Mouse (Mus musculus) embryonic facial prominence, embryonic 14.5 days (tissue): ENCODE data around the gene Pfn1. TPM values are rescaled to one million over a fixed set of nuclear protein-coding genes. Genes with fewer than 3 reads are reported as not detected.
A peak's percentile ranks its signal among the peaks of the same experiment; 100 is the strongest.

Experiments
- ATAC-seq: fragments of 200-750 bp; cut with Nextera tagmentation; 2 replicates; pipeline ENCODE4 v1.8.0; 2017; ENCODE audit warnings: low read depth, moderate number of reproducible peaks, moderate TSS enrichment
- DNase-seq: peaks from one replicate; pipeline ENCODE4 v3.0.0-alpha.2; 2015; ENCODE audit warnings: low spot score
- H3K27ac ChIP-seq: fragments of 300-500 bp; sonication (generic); replicated peaks from 2 replicates; pipeline ENCODE4 v1.5.1; 2014; ENCODE audit warnings: low read depth, mild to moderate bottlenecking, low read length, moderate library complexity
- H3K27me3 ChIP-seq: fragments of 300-500 bp; sonication (generic); replicated peaks from 2 replicates; pipeline ENCODE4 v1.6.1; 2014; ENCODE audit warnings: low read length; ENCODE audit not compliant: control insufficient read depth, insufficient read depth
- H3K36me3 ChIP-seq: fragments of 300-500 bp; sonication (generic); 2 replicates; pipeline ENCODE4 v1.6.1; 2014; ENCODE audit warnings: low read length, mixed read lengths; ENCODE audit not compliant: control insufficient read depth, insufficient read depth
- H3K4me1 ChIP-seq: fragments of 300-500 bp; sonication (generic); 2 replicates; pipeline ENCODE4 v1.6.1; 2014; ENCODE audit warnings: antibody characterized with exemption, low read length; ENCODE audit not compliant: control insufficient read depth, insufficient read depth
- H3K4me2 ChIP-seq: fragments of 300-500 bp; sonication (generic); 2 replicates; pipeline ENCODE4 v1.6.1; 2014; ENCODE audit warnings: low read depth, mild to moderate bottlenecking, low read length, moderate library complexity, mixed read lengths
- H3K4me3 ChIP-seq: fragments of 300-500 bp; sonication (generic); 2 replicates; pipeline ENCODE4 v1.5.1; 2014; ENCODE audit warnings: low read depth, mild to moderate bottlenecking, low read length
- H3K9ac ChIP-seq: fragments of 300-500 bp; sonication (generic); 2 replicates; pipeline ENCODE4 v1.6.1; 2014; ENCODE audit warnings: low read depth, mild to moderate bottlenecking, low read length, moderate library complexity, mixed read lengths
- H3K9me3 ChIP-seq: fragments of 300-500 bp; sonication (generic); 2 replicates; pipeline ENCODE4 v1.6.1; 2016; ENCODE audit warnings: low read length; ENCODE audit not compliant: control insufficient read depth
- WGBS: fragments of 180-500 bp; shearing (Covaris S2); extraction: QIAGEN DNeasy Blood & Tissue Kit; methylation state at CpG from one replicate; pipeline ENCODE4 v1.1.7; 2014; 5-methylcytosine and 5-hydroxymethylcytosine counted together
- polyA plus RNA-seq: library from polyadenylated mRNA; unstranded; fragments of >200 nt; fragmentation: Nextera tagmentation; extraction: Ambion mirVana; gene quantifications from 2 replicates; pipeline ENCODE4 v1.2.1, GENCODE M21; 2014

The Pfn1 gene
- polyA plus RNA-seq, 1 experiment from 2014 or later, result 1,605 TPM

GRCm38 (mm10) chr11:70697376-70697775 lies 42.9 kb upstream of the Pfn1 start:
- Histone ChIP-seq H3K9me3 (no peaks in the 10 kb centered on the region), H3K9ac (no peak overlapping the region), H3K4me1 (peaks cover 15% of the 10 kb centered on the region), H3K4me3 (no peak overlapping the region), H3K27ac (no peak overlapping the region), H3K4me2 (no peak overlapping the region), H3K27me3 (no peaks in the 10 kb centered on the region), H3K36me3 (no peaks in the 10 kb centered on the region)
- ATAC-seq (no peak), DNase-seq (no peak)
- WGBS, result 72% methylated on average over 3 of the region's 3 CpGs

GRCm38 (mm10) chr11:70693504-70693903 lies 39.1 kb upstream of the Pfn1 start:
- Histone ChIP-seq H3K9me3 (no peaks in the 10 kb centered on the region), H3K4me2 (no peak overlapping the region), H3K4me3 (no peak overlapping the region), H3K4me1 (0 out of 2 replicates have a peak, but pooled peaks cover 4% of the 10 kb centered on the region), H3K27me3 (no peaks in the 10 kb centered on the region), H3K36me3 (no peaks in the 10 kb centered on the region), H3K27ac (no peak overlapping the region), H3K9ac (no peak overlapping the region)
- 58% methylated on average over 3 of the region's 3 CpGs for WGBS
- DNase-seq (no peak), ATAC-seq (no peak)

DNA sequence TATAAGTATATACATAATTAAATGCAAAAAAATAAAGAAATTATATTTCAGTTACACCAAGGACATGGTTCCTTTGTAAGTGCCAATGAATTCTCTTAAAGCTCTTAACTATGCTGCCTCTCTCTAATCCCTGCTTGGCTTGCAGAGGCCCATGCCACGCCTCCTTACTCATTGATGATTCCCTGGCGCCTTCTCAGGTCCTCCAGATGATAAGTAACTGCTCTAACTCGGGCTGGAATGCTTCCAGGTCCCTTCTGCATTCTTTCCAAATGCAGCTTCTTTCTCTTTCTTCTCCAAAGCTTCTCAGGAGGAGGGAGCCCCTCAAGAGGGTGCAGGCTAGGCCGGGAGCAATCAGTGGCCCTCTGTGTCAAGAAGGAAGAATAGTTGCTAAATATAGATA lies 35.1 kb upstream of the Pfn1 start:
- no peak overlapping the region for H3K4me2 ChIP-seq
- no peak overlapping the region for H3K4me3 ChIP-seq
- DNase-seq (peak; percentile 29), ATAC-seq (no peak)
- H3K4me1 ChIP-seq, result 0 out of 2 replicates have a peak, but pooled peaks cover 8% of the 10 kb centered on the region
- WGBS, result 43% methylated on average over 4 of the region's 4 CpGs
- H3K27me3 ChIP-seq, result no peaks in the 10 kb centered on the region
- H3K36me3 ChIP-seq, result 0 out of 2 replicates have a peak, but pooled peaks cover 3% of the 10 kb centered on the region
- no peak overlapping the region for H3K27ac ChIP-seq
- H3K9ac ChIP-seq, result no peak overlapping the region
- H3K9me3 ChIP-seq, result no peaks in the 10 kb centered on the region

GRCm38 (mm10) chr11:70688372-70688771 lies 33.9 kb upstream of the Pfn1 start:
- Histone ChIP-seq H3K27me3 (no peaks in the 10 kb centered on the region), H3K9me3 (no peaks in the 10 kb centered on the region), H3K4me1 (0 out of 2 replicates have a peak, but pooled peaks cover 8% of the 10 kb centered on the region), H3K9ac (peak overlapping the region; percentile 84), H3K4me3 (peak overlapping the region; percentile 85), H3K36me3 (peaks cover 14% of the 10 kb centered on the region), H3K27ac (peak overlapping the region; percentile 89), H3K4me2 (peak overlapping the region; percentile 93)
- DNase-seq (no peak), ATAC-seq (no peak)
- WGBS, result 21% methylated on average over 8 of the region's 8 CpGs

DNA sequence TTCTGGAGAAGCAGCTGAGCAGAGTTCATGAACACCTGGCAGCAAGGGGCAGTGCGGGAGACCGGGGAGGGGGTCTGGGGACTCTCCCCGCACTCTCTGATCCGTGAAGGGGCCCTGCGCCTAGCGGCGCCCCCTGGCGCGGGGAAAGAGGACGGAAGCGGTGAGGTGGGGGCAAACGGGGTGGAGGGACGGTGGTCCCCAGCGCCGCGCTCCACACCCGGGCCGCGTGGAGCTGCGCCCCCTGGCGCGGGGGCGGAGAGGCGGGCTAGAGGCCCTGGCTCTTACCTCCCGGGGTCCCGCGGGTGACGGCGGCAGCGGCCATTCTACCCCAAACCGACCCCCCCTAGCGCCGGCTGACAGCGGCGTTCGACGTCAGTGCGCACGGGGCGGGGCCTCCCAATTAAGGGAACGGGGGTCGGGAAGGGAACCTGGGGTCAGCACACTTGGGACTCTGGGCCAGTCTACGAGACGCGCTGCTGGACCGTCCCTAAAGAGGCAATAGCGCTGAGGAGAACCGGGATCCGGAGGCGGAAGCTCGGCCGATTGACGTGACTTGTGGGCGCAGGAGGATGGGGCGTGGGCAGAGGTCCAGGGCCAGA lies 33.3 kb upstream of the Pfn1 start, which contains the start of gene Camta2:
Gene Camta2, minus strand, starts transcription at position 505 of the 599 bp plus-strand sequence.
- Histone ChIP-seq H3K4me1 (0 out of 2 replicates have a peak, but pooled peaks cover 8% of the 10 kb centered on the region), H3K9me3 (no peaks in the 10 kb centered on the region), H3K36me3 (peaks cover 21% of the 10 kb centered on the region), H3K9ac (peak within 1 kb of the TSS; percentile 84), H3K27ac (peak within 1 kb of the TSS; percentile 89), H3K27me3 (no peaks in the 10 kb centered on the region), H3K4me2 (peak within 1 kb of the TSS; percentile 93), H3K4me3 (peak within 1 kb of the TSS; percentile 85)
- WGBS, result 0% methylated on average over 24 of the region's 55 CpGs
- DNase-seq (peak; percentile 88), ATAC-seq (peak; percentile 86)

GRCm38 (mm10) chr11:70686901-70687566 lies 32.6 kb upstream of the Pfn1 start:
- peak overlapping the region; percentile 93 for H3K4me2 ChIP-seq
- H3K27ac ChIP-seq, result peak overlapping the region; percentile 89
- no peaks in the 10 kb centered on the region for H3K27me3 ChIP-seq
- WGBS, result 2% methylated on average over 16 of the region's 16 CpGs
- H3K9ac ChIP-seq, result peak overlapping the region; percentile 84
- no peaks in the 10 kb centered on the region for H3K9me3 ChIP-seq
- DNase-seq (peak; percentile 65), ATAC-seq (peak; percentile 78)
- peaks cover 8% of the 10 kb centered on the region; the same call in 1 of the 2 replicates for H3K4me1 ChIP-seq
- H3K4me3 ChIP-seq, result peak overlapping the region; percentile 85
- peaks cover 27% of the 10 kb centered on the region for H3K36me3 ChIP-seq

DNA sequence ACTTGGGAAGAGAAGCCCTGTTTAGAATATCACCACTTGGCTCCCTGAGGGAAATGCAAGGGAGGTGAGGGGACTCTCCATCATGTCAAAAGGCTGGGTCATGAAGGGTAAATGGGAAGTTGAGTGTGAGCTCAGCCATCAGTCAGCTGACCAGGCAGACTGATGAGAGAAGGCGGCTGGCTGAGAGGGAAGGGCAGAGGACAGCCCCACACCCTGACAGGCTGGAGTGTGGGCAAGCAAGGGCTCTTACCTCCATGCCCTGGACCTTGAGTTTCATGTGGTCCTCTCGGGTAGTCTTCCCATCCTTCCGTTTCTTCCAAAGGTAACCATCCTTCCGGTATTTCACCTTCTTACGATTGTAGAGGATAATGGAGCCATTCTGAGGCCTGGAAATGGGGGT lies 29.2 kb upstream of the Pfn1 start:
- DNase-seq (no peak), ATAC-seq (no peak)
- Histone ChIP-seq H3K4me1 (peaks cover 5% of the 10 kb centered on the region; the same call in 1 of the 2 replicates), H3K4me2 (no peak overlapping the region), H3K4me3 (no peak overlapping the region), H3K36me3 (peaks cover 51% of the 10 kb centered on the region), H3K9ac (no peak overlapping the region), H3K9me3 (no peaks in the 10 kb centered on the region), H3K27me3 (no peaks in the 10 kb centered on the region), H3K27ac (no peak overlapping the region)
- 90% methylated on average over 5 of the region's 5 CpGs for WGBS

DNA sequence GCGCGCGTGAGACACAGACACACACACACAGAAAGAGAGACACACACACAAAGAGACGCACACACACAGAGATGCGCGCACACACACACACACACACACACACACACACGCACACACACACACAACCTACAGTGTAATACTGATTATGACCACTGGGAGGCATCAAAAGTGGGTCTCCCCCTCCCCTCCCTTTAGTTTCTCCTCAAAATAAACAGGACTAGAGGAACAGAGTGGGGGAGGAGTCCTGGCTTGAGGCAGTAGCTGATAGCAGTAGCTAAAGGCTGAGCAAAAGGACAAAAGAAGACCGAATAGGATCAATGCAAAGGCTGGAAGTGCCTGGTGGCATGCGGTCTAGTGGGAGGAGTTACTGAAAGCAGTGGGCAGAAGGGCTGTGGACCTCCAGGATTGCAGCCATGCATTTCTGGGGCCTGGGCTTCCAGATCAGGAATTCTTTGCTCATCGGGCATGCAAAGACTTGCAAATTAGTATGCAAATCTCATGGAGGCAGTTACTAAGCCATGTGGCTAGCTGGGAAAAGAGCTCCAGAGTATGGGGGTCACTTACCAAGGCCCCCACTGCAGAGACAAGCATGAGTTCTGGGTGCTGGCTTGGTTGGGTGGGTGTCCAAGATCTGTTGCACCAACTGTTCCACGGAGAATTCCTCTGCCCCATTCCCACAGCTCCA lies 27.6 kb upstream of the Pfn1 start:
- no peaks in the 10 kb centered on the region; the same call in 1 of the 2 replicates for H3K4me1 ChIP-seq
- 23% methylated on average over 11 of the region's 11 CpGs for WGBS
- ATAC-seq (peak; percentile 65; the same call in 1 of the 2 replicates), DNase-seq (peak; percentile 61)
- no peak overlapping the region for H3K4me3 ChIP-seq
- no peaks in the 10 kb centered on the region for H3K27me3 ChIP-seq
- no peak overlapping the region for H3K27ac ChIP-seq
- H3K36me3 ChIP-seq, result peaks cover 58% of the 10 kb centered on the region
- no peaks in the 10 kb centered on the region for H3K9me3 ChIP-seq
- H3K4me2 ChIP-seq, result no peak overlapping the region
- H3K9ac ChIP-seq, result 0 out of 2 replicates have a peak overlapping the region, but pooled peaks have one; percentile 10
